Mouse (Mus musculus) hindbrain, postnatal 0 days (tissue): Measurements from ENCODE around the gene Retn. TPM values are rescaled to one million over a fixed set of nuclear protein-coding genes. Genes with fewer than 3 reads are reported as not detected.

ENCODE experiments used
- ATAC-seq: fragments of 200-750 bp; cut with Nextera tagmentation; 2 replicates; pipeline ENCODE4 v1.8.0; 2017; ENCODE audit warnings: mild to moderate bottlenecking, moderate TSS enrichment, moderate library complexity
- DNase-seq: peaks from one replicate; pipeline ENCODE4 v3.0.0-alpha.2; 2015; ENCODE audit warnings: low spot score
- H3K27ac ChIP-seq: fragments of 300-500 bp; sonication (generic); 2 replicates; pipeline ENCODE4 v1.5.1; 2014; ENCODE audit warnings: mild to moderate bottlenecking
- H3K27me3 ChIP-seq: fragments of 300-500 bp; sonication (generic); 2 replicates; pipeline ENCODE4 v1.6.1; 2014; ENCODE audit warnings: low read length, mixed read lengths; ENCODE audit not compliant: insufficient read depth
- H3K36me3 ChIP-seq: fragments of 300-500 bp; sonication (generic); 2 replicates; pipeline ENCODE4 v1.6.1; 2014; ENCODE audit warnings: low read length, mixed read lengths; ENCODE audit not compliant: insufficient read depth
- H3K4me1 ChIP-seq: fragments of 300-500 bp; sonication (generic); 2 replicates; pipeline ENCODE4 v1.6.1; 2014; ENCODE audit warnings: antibody characterized with exemption, low read length, mixed read lengths; ENCODE audit not compliant: insufficient read depth
- H3K4me2 ChIP-seq: fragments of 300-500 bp; sonication (generic); 2 replicates; pipeline ENCODE4 v1.6.1; 2014; ENCODE audit warnings: low read depth, mild to moderate bottlenecking, low read length, moderate library complexity, mixed read lengths
- H3K4me3 ChIP-seq: fragments of 300-500 bp; sonication (generic); 2 replicates; pipeline ENCODE4 v1.5.1; 2014; ENCODE audit warnings: low read length
- H3K9ac ChIP-seq: fragments of 300-500 bp; sonication (generic); replicated peaks from 2 replicates; pipeline ENCODE4 v1.6.1; 2014; ENCODE audit warnings: mild to moderate bottlenecking, low read length, moderate library complexity, mixed read lengths
- H3K9me3 ChIP-seq: fragments of 300-500 bp; sonication (generic); 2 replicates; pipeline ENCODE4 v1.6.1; 2016; ENCODE audit warnings: low read length, mixed read lengths
- CTCF ChIP-seq: IDR thresholded peaks from 2 replicates; pipeline ENCODE4 v1.5.1; 2016; ENCODE audit warnings: antibody characterized with exemption, control low read depth, low read depth
- WGBS: fragments of 180-500 bp; shearing (Covaris S2); extraction: QIAGEN DNeasy Blood & Tissue Kit; methylation state at CpG from one replicate; pipeline ENCODE4 v1.1.7; 2014; 5-methylcytosine and 5-hydroxymethylcytosine counted together
- polyA plus RNA-seq: library from polyadenylated mRNA; unstranded; fragments of >200 nt; fragmentation: Nextera tagmentation; extraction: Ambion mirVana; gene quantifications from 2 replicates; pipeline ENCODE4 v1.2.1, GENCODE M21; 2015
- total RNA-seq: library from RNA; depleted of rRNA; stranded (reverse); fragments of >200 nt; gene quantifications from 2 replicates; pipeline ENCODE4 v1.2.3, GENCODE M21; 2014

Gene Retn
- total and polyA plus RNA-seq, 2 experiments from 2014 or later: 0.60 TPM; not detected in 1

DNA sequence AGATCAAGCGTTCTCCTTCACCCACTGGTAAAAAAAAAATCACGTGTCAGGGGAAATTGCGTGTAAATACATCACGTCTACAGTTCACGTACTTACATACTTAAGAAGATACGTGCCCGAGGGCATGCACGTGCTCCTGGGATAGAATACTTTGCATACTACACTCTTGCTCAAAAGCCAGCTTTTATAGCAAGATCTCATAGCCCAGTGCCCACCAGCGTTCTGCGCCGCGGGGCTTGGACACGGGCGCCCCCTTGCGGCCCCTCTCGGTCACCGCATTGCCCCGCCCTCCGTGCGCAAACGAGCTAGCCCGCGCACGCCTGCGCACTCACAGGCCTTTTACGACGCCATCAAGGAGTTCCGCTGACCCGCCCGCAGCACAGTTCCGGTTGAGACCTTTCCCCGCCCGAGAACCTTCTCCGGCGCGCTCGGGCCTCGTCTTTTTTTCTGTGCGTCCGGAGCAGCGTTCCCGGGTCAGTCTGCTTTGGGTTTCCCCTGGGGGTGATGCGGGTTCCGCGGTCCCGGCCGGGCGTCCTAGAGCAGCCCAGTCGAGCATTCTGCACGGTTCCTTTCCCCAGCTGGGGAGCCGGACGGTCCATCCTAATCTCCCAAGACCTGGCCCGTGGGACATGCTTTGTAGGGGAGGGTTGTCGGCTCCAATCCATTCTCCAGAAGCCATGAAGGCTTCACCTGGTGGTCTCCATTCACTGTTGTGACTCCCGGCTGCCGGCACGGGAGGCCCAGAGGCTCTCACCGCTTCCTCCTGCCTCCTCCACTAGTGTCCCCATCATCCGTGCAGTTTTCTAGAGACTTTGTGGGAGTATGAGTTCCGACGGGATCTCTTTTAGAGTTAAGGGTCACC lies 20.8 kb downstream of the Retn start, which contains the start of gene Trappc5:
TSS of gene Trappc5 (plus strand) at position 169 of the 862 bp plus-strand sequence.
- Histone ChIP-seq H3K9me3 (no peaks in the 10 kb centered on the region), H3K27me3 (no peaks in the 10 kb centered on the region), H3K36me3 (peaks cover 13% of the 10 kb centered on the region; the same call in 1 of the 2 replicates), H3K9ac (peak within 1 kb of the TSS; percentile 91), H3K4me3 (peak within 1 kb of the TSS; percentile 96), H3K4me1 (peaks cover 15% of the 10 kb centered on the region), H3K27ac (peak within 1 kb of the TSS; percentile 91), H3K4me2 (peak within 1 kb of the TSS; percentile 85)
- peak; percentile 88 for ATAC-seq
- DNase-seq: peak; percentile 96
- peak; percentile 91 for TF ChIP-seq CTCF
- WGBS: 1% methylated on average over 61 of the region's 61 CpGs

DNA sequence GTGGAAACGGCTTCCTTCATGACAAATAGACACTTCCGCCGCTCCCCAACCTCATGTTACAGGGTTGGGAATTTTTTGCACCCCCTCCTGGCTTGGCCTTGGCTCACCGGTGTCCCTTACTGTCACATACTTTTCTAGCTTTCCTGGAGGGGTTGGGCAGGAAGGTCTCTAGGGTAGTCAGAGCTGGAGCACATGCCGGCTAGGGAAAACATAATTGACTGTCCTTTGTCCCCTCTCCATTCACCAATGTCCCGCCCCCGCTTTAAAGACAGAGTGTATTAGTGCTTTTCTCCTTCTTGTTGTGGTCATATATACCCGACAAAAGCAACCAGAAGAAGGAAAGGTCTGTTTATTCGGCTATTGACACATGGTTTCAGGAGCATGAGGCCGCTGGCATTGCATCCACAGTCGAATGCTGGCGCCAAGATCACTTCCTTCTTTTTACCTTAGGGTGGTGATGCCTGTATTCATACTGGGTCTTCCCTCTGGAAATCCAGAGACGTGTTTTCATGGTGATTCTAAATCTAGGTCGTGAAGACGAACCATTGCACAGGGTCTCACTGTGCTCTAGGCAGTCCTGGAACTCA lies 21.5 kb downstream of the Retn start:
- Histone ChIP-seq H3K9me3 (no peaks in the 10 kb centered on the region), H3K9ac (peak overlapping the region; percentile 91), H3K36me3 (peaks cover 13% of the 10 kb centered on the region; the same call in 1 of the 2 replicates), H3K4me1 (peaks cover 15% of the 10 kb centered on the region), H3K4me2 (peak overlapping the region; percentile 85), H3K27ac (peak overlapping the region; percentile 91), H3K27me3 (no peaks in the 10 kb centered on the region), H3K4me3 (peak overlapping the region; percentile 96)
- peak; percentile 5 for DNase-seq
- TF ChIP-seq CTCF: no peak
- ATAC-seq: no peak
- 3% methylated on average over 15 of the region's 15 CpGs for WGBS

DNA sequence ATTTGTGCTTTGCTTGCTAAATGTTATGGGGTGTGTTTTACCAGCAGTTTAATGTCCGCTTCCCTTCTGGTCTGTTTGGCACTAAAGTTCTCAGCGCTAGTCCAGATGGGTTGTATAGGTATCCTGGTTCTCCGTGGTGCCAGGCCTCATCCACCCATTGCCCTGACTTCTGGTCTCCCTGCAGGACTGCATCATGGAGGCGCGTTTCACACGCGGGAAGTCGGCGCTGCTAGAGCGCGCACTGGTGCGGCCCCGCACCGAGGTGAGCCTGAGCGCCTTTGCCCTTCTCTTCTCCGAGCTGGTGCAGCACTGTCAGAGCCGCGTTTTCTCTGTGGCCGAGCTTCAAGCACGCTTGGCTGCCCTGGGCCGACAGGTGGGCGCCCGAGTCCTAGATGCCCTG lies 23.3 kb downstream of the Retn start:
- Histone ChIP-seq H3K9ac (no peak overlapping the region), H3K36me3 (peaks cover 13% of the 10 kb centered on the region; the same call in 1 of the 2 replicates), H3K4me3 (no peak overlapping the region), H3K27me3 (no peaks in the 10 kb centered on the region), H3K27ac (no peak overlapping the region), H3K9me3 (no peaks in the 10 kb centered on the region), H3K4me2 (no peak overlapping the region), H3K4me1 (peaks cover 10% of the 10 kb centered on the region; the same call in 1 of the 2 replicates)
- no peak for ATAC-seq
- no peak for DNase-seq
- no peak for TF ChIP-seq CTCF
- 96% methylated on average over 23 of the region's 23 CpGs for WGBS

DNA sequence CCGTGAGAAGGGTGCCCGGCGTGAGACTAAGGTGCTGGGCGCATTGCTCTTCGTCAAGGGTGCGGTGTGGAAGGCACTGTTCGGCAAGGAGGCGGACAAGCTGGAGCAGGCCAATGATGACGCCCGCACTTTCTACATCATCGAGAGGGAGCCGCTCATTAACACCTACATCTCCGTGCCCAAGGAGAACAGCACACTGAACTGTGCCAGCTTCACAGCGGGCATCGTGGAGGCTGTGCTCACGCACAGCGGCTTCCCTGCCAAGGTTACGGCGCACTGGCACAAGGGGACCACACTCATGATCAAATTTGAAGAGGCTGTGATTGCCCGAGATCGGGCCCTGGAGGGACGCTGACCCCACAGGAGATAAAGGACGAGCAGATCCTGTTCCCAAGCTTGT lies 23.7 kb downstream of the Retn start:
- H3K9ac ChIP-seq: no peak overlapping the region
- no peak overlapping the region for H3K27ac ChIP-seq
- peaks cover 10% of the 10 kb centered on the region; the same call in 1 of the 2 replicates for H3K4me1 ChIP-seq
- no peak for ATAC-seq
- peaks cover 13% of the 10 kb centered on the region; the same call in 1 of the 2 replicates for H3K36me3 ChIP-seq
- WGBS: 94% methylated on average over 23 of the region's 23 CpGs
- no peaks in the 10 kb centered on the region for H3K9me3 ChIP-seq
- no peak overlapping the region for H3K4me3 ChIP-seq
- H3K27me3 ChIP-seq: no peaks in the 10 kb centered on the region
- no peak overlapping the region for H3K4me2 ChIP-seq
- DNase-seq: no peak
- no peak for TF ChIP-seq CTCF

DNA sequence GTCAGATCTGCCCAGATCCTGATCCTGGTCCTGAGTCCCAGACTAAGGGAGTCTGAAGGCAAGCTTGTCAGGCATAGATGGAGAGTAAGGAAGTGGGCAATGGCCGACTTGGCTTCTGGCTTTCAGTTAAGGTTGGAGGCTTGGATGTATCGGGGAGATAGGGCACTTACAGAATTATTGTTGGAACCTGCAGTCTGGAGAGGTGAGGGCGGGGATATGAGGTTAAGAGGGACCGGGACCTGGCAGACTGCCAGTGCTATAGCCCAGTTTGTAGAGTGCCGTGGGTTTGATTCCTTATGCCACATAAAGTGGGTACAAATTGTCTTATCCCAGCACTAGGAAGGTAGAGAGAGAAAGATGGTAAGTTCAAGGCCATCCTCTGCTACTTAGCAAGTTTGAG lies 24.1 kb downstream of the Retn start:
- no peaks in the 10 kb centered on the region for H3K27me3 ChIP-seq
- H3K4me1 ChIP-seq: peaks cover 10% of the 10 kb centered on the region; the same call in 1 of the 2 replicates
- TF ChIP-seq CTCF: no peak

DNA sequence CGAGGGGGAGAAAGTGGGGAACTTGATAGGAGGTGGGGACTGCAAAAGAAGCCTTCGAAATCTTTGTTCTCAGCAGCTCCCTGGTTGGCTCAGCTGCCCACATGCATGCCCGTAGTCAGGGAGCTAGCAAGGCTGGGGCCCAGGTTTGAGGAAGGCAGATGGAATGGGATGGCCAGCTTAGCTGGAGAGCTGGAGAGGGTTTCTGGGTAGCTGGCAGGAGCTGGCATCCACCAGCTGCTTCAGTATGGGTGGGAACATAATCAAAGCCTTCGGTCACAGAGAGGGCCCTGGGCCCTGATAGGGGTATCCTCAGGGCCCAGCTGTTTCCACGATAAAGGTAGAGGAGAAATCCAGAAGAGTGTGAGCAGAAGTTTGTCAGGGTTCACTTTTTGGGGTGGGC lies 26.9 kb downstream of the Retn start:
- Histone ChIP-seq H3K9me3 (no peaks in the 10 kb centered on the region), H3K27me3 (no peaks in the 10 kb centered on the region), H3K4me2 (no peak overlapping the region), H3K9ac (no peak overlapping the region), H3K4me1 (peaks cover 7% of the 10 kb centered on the region; the same call in 1 of the 2 replicates), H3K27ac (no peak overlapping the region), H3K36me3 (peaks cover 13% of the 10 kb centered on the region; the same call in 1 of the 2 replicates), H3K4me3 (no peak overlapping the region)
- whole genome bisulfite sequencing: 73% methylated on average over 5 of the region's 5 CpGs
- peak; percentile 61 for ATAC-seq
- DNase-seq: peak; percentile 58
- no peak for TF ChIP-seq CTCF

More for the DNA sequence above, 24.1 kb downstream of the Retn start:
- Histone ChIP-seq H3K9me3 (no peaks in the 10 kb centered on the region), H3K4me2 (no peak overlapping the region), H3K4me3 (no peak overlapping the region), H3K9ac (no peak overlapping the region), H3K27ac (no peak overlapping the region), H3K36me3 (peaks cover 13% of the 10 kb centered on the region; the same call in 1 of the 2 replicates)
- DNase-seq: no peak
- no peak for ATAC-seq
- 82% methylated on average over 5 of the region's 5 CpGs for WGBS
